Mouse (Mus musculus): ENCODE results near the gene Tmigd1. TPM values are rescaled to one million over a fixed set of nuclear protein-coding genes. Genes with fewer than 3 reads are reported as not detected.
A peak's percentile ranks its signal among the peaks of the same experiment; 100 is the strongest.
"Not testable (repeated sequence)": the region's sequence is repeated elsewhere in the genome, so short reads cannot be mapped to it uniquely, and the experiment has no call there.

Tmigd1 gene
- polyA plus RNA-seq, 1 experiment from 2014 or later = not detected

DNA sequence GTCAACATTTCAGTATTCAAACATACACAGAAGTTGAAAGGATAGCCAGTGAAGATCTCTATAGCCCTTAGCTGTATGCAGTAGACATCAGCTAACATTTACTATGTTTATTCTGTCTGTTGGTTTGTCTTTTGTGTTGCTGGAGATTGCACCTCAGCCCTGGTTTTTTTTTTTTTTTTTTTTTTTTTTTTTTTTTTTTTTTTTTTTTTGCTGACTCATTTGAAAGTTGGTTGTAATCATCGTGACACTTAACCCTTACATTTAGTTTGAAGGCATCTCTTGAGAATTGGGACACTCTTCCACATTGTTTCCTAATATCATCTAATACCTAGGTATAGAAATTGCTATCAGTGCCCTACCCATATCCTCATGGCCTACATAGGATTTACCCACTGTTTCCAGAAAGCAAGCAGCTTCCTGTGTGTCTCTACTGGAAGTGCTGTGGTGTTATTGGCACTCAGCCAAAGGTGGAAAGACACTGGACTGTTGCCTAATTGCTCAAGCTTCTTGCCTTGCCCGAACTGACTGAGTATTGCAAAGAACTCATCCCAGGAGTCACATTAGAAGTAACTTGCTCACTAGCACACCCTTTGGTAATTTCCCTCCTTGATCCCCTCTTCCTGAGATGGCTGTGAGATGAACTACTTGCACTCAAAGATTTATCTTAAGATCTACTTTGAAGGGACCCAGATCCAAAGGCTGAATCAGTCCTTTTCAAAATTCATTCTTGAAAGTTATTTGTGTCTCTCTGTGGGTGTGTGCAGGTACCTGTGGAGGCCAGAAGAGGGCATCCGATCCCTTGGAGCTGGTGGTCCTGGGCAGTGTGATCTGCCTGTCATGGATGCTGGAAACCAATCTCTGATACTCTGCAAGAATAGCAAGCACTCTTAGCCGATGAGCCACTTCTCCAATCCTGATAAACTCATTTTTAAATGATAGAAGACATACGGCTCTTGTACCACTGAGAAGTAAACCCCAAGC is 1.9 kb upstream of the Tmigd1 start:
- Histone ChIP-seq H3K27me3 (no peaks in the 10 kb centered on the region), H3K36me3 (no peaks in the 10 kb centered on the region), H3K27ac (no peak overlapping the region), H3K4me1 (peaks cover 8% of the 10 kb centered on the region; the same call in 1 of the 2 replicates), H3K9ac (no peak overlapping the region), H3K4me2 (no peak overlapping the region), H3K4me3 (no peak overlapping the region), H3K9me3 (no peaks in the 10 kb centered on the region)
- ATAC-seq (ENCODE audit: insufficient number of reproducible peaks, insufficient read depth, low FRiP score, low TSS enrichment, low read depth) = no peak
- 65% methylated on average over 5 of the region's 5 CpGs for WGBS

DNA sequence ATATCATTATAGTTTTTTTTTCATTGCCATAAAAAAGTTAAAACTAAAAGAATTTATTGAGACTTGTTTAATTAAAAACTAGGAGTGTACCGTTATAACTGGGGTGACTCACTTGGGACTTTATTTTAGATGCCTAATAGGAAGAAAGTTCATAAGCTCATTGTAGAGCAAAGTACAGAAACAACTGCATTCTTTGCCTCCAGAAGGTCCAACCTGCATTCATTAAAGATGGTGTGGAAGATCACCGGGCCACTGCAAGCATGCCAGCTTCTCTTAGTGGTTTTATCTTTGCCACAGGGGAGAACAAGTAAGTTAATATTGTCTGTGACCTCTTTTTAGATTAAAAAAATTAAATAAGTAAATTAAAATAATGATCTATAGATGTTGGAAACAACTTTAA is 2.4 kb downstream of the Tmigd1 start:
- ATAC-seq (ENCODE audit: insufficient number of reproducible peaks, insufficient read depth, low FRiP score, low TSS enrichment, low read depth) = no peak
- H3K4me3 ChIP-seq = no peak overlapping the region
- WGBS = 82% methylated on average over 2 of the region's 2 CpGs
- H3K27me3 ChIP-seq = no peaks in the 10 kb centered on the region
- no peak overlapping the region for H3K9ac ChIP-seq
- no peaks in the 10 kb centered on the region for H3K4me1 ChIP-seq
- H3K4me2 ChIP-seq = no peak overlapping the region
- no peak overlapping the region for H3K27ac ChIP-seq
- H3K9me3 ChIP-seq = no peaks in the 10 kb centered on the region
- H3K36me3 ChIP-seq = no peaks in the 10 kb centered on the region

DNA sequence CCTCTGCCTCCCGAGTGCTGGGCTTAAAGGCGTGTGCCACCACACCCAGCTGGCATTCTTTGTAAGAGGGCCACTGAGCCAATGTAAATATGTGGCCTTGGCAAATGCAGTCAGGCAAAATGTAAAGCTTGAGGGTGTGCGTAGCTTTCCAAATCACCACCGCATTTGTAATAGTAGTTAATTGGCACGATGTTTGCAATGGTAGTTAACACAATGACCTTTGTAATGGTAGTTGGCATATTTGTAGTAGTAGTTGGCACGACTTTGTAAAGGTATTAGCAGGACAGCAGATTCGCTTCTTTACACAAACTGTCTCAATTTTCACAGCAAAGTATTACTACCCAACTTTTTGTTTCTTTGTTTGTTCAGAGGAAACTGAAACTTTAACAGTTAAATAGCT is 6.7 kb downstream of the Tmigd1 start:
- Histone ChIP-seq H3K9ac (no peak overlapping the region), H3K36me3 (no peaks in the 10 kb centered on the region), H3K4me3 (no peak overlapping the region), H3K4me2 (no peak overlapping the region), H3K9me3 (no peaks in the 10 kb centered on the region), H3K27me3 (no peaks in the 10 kb centered on the region), H3K4me1 (peaks cover 21% of the 10 kb centered on the region), H3K27ac (no peak overlapping the region)
- no peak for ATAC-seq (ENCODE audit: insufficient number of reproducible peaks, insufficient read depth, low FRiP score, low TSS enrichment, low read depth)
- WGBS = 89% methylated on average over 7 of the region's 7 CpGs

DNA sequence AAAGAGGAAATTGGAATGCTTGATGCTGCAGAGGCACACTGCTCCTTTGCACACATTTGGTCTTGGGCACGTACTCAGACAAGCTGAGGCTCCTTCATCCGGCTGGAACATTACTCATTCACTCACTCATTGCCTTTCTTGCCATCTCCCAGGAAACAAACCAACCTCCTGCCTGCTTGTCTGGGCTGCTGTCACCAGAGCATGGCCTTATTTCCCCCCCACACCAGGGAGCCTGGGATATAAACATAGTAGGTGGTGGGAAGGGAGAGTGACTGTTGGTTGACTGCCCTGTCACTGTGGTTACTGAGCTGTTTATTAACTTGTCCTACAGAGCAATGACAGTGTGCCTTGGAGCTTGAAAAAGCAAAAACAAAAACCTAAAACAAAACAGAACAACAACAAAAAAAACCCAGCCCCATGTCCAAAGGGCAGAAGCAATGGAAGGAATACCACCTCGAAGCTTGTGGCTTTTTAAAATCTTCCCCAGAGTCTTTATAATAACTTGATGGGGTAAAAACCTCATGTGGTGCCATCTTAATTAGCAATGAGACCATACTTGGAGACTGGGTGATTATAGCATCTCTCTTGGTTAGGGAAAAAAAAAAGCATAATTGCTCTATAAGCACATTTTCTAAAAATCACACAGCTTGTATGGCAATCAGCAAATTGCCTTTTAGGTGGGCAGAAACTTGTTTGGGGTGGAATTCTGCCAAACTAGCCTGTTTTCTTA is 9.5 kb downstream of the Tmigd1 start:
- no peak overlapping the region for H3K4me2 ChIP-seq
- peak overlapping the region; percentile 40 for H3K27ac ChIP-seq
- 33% methylated on average over 3 of the region's 3 CpGs for WGBS
- no peaks in the 10 kb centered on the region for H3K27me3 ChIP-seq
- H3K4me3 ChIP-seq = no peak overlapping the region
- H3K9ac ChIP-seq = no peak overlapping the region
- H3K9me3 ChIP-seq = no peaks in the 10 kb centered on the region
- ATAC-seq (ENCODE audit: insufficient number of reproducible peaks, insufficient read depth, low FRiP score, low TSS enrichment, low read depth) = no peak
- peaks cover 34% of the 10 kb centered on the region for H3K4me1 ChIP-seq
- H3K36me3 ChIP-seq = no peaks in the 10 kb centered on the region

DNA sequence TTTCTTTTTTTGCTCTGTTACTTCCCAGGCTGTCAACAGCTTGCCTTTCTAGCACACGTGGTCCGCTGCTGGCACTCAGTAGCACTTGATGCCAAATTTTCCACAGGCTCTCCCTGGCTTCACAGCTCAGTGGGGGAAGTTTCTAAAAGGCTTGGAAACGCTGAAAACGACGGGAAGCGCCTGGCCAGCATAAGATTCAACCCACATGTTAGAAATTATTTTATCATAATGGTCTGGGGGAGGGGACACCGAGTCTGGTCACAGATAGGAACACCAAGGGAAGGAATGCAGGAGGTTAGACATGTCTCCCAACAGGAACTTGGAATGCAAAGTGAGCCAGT is 10.1 kb downstream of the Tmigd1 start:
- Histone ChIP-seq H3K9me3 (no peaks in the 10 kb centered on the region), H3K36me3 (no peaks in the 10 kb centered on the region), H3K4me3 (no peak overlapping the region), H3K27me3 (no peaks in the 10 kb centered on the region), H3K4me2 (no peak overlapping the region), H3K27ac (peak overlapping the region; percentile 40; the same call in 1 of the 2 replicates), H3K9ac (no peak overlapping the region), H3K4me1 (peaks cover 39% of the 10 kb centered on the region)
- whole genome bisulfite sequencing = 16% methylated on average over 7 of the region's 7 CpGs
- no peak for ATAC-seq (ENCODE audit: insufficient number of reproducible peaks, insufficient read depth, low FRiP score, low TSS enrichment, low read depth)

DNA sequence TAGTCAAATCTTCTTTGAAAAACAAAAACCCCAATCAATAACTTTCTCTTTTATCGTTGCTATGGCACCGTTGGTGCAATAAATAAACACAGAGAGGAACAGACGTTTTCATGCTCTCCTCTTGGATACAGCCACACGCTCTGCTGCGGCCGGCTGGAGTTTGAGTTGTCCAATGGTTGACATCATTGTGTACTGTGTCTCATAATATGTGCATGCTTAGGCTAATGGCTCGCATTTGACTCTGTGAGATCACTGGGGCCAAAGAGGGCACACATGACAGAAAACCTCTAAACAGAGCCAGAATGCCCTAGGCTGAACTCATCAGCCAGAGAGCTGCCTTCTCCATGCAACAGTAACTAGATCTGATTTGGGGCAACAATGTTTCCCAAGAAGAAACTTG is 12.4 kb downstream of the Tmigd1 start:
- ATAC-seq (ENCODE audit: insufficient number of reproducible peaks, insufficient read depth, low FRiP score, low TSS enrichment, low read depth) = no peak
- peaks cover 46% of the 10 kb centered on the region for H3K4me1 ChIP-seq

DNA sequence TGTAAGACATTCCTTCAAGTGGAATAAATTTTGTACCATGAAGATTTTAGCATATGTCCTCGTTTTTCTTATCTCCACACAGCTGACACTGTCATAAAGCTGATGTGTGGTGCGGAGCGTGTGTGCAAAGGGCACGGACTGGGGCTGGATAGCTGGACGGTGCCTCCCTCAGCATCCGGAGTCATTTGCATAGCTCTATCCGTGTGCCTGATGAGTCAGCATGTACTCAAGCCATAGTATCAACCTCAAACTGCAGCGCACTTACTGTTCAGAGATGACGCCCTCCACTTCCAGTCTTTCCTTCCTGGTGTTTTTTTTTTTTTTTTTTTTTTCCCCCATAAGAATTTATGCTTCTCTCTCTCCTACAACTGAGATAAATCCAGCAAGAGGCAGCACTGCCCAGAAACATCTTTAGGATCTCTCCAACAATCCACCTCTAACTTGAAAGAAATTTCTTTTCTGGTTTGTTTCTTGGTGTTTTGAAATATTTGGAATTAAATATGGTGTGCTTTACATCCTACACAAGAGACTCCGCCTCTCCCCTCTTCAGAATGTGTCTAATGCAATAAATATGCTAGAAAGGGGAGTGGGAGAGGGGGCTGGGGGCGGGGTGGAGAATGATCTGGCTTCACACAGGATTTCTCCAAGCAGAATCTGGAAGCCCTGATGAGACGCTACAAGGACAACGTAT is 14.7 kb downstream of the Tmigd1 start:
- peak overlapping the region; percentile 45 for H3K4me2 ChIP-seq
- ATAC-seq (ENCODE audit: insufficient number of reproducible peaks, insufficient read depth, low FRiP score, low TSS enrichment, low read depth) = no peak

More for the DNA sequence above, 12.4 kb downstream of the Tmigd1 start:
- H3K4me3 ChIP-seq = no peak overlapping the region
- WGBS = 64% methylated on average over 7 of the region's 7 CpGs
- H3K4me2 ChIP-seq = no peak overlapping the region
- no peaks in the 10 kb centered on the region for H3K36me3 ChIP-seq
- no peak overlapping the region for H3K9ac ChIP-seq
- H3K27me3 ChIP-seq = no peaks in the 10 kb centered on the region
- H3K9me3 ChIP-seq = no peaks in the 10 kb centered on the region
- H3K27ac ChIP-seq = no peak overlapping the region

DNA sequence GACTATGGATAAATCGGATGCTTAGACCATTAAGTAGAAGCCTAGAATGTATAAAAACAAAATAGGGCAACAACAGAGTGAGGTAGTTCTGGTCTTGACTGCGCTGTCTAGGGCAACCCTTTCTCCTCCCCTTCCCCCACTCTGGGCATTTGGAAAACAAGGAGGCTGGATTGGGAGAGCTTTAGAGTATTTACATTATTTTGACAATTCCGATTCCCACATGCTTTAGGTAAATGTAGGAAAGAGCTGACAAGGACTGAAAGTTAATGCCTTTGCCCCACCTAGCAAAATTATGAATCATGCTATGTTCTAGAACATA is 15.2 kb downstream of the Tmigd1 start:
- Histone ChIP-seq H3K9me3 (no peaks in the 10 kb centered on the region), H3K27ac (0 out of 2 replicates have a peak overlapping the region, but pooled peaks have one; percentile 40), H3K4me1 (peaks cover 39% of the 10 kb centered on the region), H3K27me3 (no peaks in the 10 kb centered on the region), H3K4me2 (peak overlapping the region; percentile 45), H3K9ac (no peak overlapping the region), H3K36me3 (no peaks in the 10 kb centered on the region), H3K4me3 (peak overlapping the region; percentile 20; the same call in 1 of the 2 replicates)
- no peak for ATAC-seq (ENCODE audit: insufficient number of reproducible peaks, insufficient read depth, low FRiP score, low TSS enrichment, low read depth)
- 29% methylated on average over 3 of the region's 3 CpGs for WGBS

More for the DNA sequence above, 14.7 kb downstream of the Tmigd1 start:
- Histone ChIP-seq H3K36me3 (no peaks in the 10 kb centered on the region), H3K4me3 (peak overlapping the region; percentile 20; the same call in 1 of the 2 replicates), H3K9ac (no peak overlapping the region), H3K27ac (0 out of 2 replicates have a peak overlapping the region, but pooled peaks have one; percentile 40), H3K9me3 (no peaks in the 10 kb centered on the region), H3K4me1 (peaks cover 42% of the 10 kb centered on the region), H3K27me3 (no peaks in the 10 kb centered on the region)
- 26% methylated on average over 13 of the region's 13 CpGs for WGBS

DNA sequence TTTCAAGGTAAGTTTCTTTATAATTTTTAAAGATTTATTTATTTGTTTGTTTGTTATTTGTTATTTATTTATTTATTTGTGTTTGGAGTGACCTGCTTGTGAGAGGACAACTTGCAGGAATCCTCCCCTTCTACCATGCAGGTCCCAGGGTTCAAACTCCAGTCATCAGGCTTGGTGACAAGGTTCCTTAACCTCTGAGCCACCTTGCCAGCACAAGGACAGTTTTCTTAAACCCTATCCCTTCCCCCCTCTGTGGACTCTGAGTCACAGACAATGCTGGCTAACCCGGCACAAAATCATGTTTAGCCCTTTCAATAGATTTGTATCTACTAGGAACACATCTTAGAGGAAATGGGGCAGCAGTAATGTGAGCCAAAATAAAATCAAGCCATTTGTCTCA is 18.6 kb downstream of the Tmigd1 start:
- Histone ChIP-seq H3K27ac (no peak overlapping the region), H3K27me3 (no peaks in the 10 kb centered on the region), H3K9me3 (no peaks in the 10 kb centered on the region), H3K9ac (no peak overlapping the region), H3K4me3 (no peak overlapping the region), H3K4me1 (peaks cover 26% of the 10 kb centered on the region), H3K4me2 (no peak overlapping the region), H3K36me3 (no peaks in the 10 kb centered on the region)
- 38% methylated on average over 1 of the region's 1 CpGs for WGBS
- no peak for ATAC-seq (ENCODE audit: insufficient number of reproducible peaks, insufficient read depth, low FRiP score, low TSS enrichment, low read depth)

DNA sequence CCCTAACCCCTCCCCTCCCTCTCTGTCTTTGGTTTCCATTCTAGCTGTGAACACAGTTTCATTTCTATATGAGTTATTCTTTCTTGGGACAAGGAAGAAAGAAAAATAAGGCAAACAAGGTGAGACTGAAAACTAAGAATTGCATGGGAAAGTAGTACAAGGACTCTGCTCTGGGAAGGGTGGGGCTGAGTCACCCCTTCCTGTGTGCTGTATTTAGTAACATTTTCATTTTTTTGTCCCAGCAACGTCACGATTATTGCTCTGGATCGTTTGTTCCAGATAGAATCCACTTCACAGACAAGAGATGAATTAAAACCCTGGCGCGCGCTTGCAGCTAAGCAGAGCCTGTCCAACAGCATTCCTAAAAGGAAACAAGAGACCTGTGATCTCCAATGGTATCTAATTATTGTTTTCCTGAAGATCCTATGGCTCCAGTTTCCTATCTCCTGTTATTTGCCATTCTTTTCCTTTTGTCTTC is 22.8 kb downstream of the Tmigd1 start, which contains the start of gene Blmh:
Blmh (plus strand) TSS at position 51 of the 478 bp plus-strand sequence.
- Histone ChIP-seq H3K36me3 (no peaks in the 10 kb centered on the region), H3K27ac (peak within 1 kb of the TSS; percentile 33), H3K4me2 (no peak within 1 kb of the TSS), H3K4me1 (0 out of 2 replicates have a peak, but pooled peaks cover 10% of the 10 kb centered on the region), H3K4me3 (no peak within 1 kb of the TSS), H3K9me3 (no peaks in the 10 kb centered on the region), H3K9ac (no peak within 1 kb of the TSS), H3K27me3 (no peaks in the 10 kb centered on the region)
- 60% methylated on average over 6 of the region's 6 CpGs for WGBS
- 0 out of 2 replicates have a peak, but pooled peaks have one; percentile 48 for ATAC-seq (ENCODE audit: insufficient number of reproducible peaks, insufficient read depth, low FRiP score, low TSS enrichment, low read depth)

DNA sequence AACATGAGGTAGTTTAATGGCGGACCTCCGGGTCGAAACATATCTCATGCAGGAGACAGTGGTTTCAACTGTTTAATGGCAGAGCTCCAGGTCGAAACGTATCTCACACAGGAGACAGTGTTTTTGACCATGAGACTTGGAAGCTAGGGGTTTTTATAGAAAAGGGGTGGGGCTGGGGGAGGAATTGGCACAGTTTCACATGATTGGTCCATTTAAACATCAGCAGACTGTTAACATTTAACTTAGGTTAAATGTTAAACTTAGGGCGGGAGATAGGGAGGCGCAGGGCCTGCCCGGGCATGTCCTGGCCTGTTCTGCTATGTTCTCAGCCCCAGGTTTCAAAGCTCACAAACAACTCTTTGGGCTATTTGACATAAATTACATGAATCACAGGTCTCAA is 26.6 kb downstream of the Tmigd1 start:
- H3K27ac ChIP-seq; H3K36me3 ChIP-seq; H3K9ac ChIP-seq; H3K4me2 ChIP-seq; H3K4me1 ChIP-seq; ATAC-seq (ENCODE audit: insufficient number of reproducible peaks, insufficient read depth, low FRiP score, low TSS enrichment, low read depth); H3K9me3 ChIP-seq; H3K27me3 ChIP-seq; H3K4me3 ChIP-seq: not testable (repeated sequence)
- WGBS = 84% methylated on average over 8 of the region's 8 CpGs
